In the genomic region with DNA sequence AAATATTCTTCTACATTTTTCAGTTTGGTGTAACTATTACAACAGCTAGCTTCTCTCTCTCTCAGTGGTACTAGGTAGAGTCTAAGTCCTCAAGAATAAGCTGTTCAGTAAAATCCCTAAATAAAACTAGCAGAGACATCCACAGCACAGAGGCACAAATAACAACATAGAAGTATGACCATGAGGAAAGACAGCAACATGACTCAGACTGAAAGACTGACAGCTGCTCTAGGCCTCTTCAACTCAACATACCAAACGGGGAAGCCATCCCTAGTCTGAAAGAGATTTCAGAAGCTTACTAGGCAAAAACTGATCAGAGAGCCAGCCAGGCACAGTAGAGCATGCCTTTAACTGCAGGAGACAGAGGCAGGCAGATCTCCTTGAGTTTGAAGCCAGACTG, we compare ENCODE assay signal across 21 mouse cellular contexts. TPM values are rescaled to one million over a fixed set of nuclear protein-coding genes. Genes with fewer than 3 reads are reported as not detected.
DNase-seq lines count a peak whose midpoint lies in the region; ATAC-seq and TF ChIP-seq lines count a peak whose summit lies in the region.
"Had no signal": no experiment of that assay in that cellular context is flagged by ENCODE, and none has a peak within 500 bp of the region (broad histone marks: within the 10 kb centered on the region; RNA-seq: fewer than 3 reads in every experiment).

No protein-coding gene starts in this region.

- WGBS in macrophage (ENCODE audit: missing documents): 65% methylated on average over 1 of the region's 1 CpGs
- 98% methylated on average over 1 of the region's 1 CpGs for WGBS in forebrain, embryonic 16.5 days
- WGBS in hindbrain, embryonic 13.5 days: 93% methylated on average over 1 of the region's 1 CpGs

- H3K79me2 ChIP-seq in CH12.LX (replicated peaks; ENCODE audit: control insufficient read depth, extremely low read depth, insufficient read depth, poor library complexity, severe bottlenecking) (peaks cover 7% of the 10 kb centered on the region), macrophage (ENCODE audit: inconsistent target) (no peaks in the 10 kb centered on the region)

- dilution Hi-C loops in CH12.LX (cut with MboI; ENCODE audit: extremely low pct_ligation_motif_present, extremely low pct_unique_long_range_greater_than_20kb, low sequenced_read_pairs): no loop called here

- in situ Hi-C loops in CH12.LX (cut with MboI; ENCODE audit: low pct_ligation_motif_present, low pct_unique_long_range_greater_than_20kb, low sequenced_read_pairs): no loop called here

- peak; percentile 58 for TF ChIP-seq EP300 in CH12.LX (IDR thresholded peaks at IDR 0.05; ENCODE audit: low read length)

- no peak for TF ChIP-seq POLR2A in CH12.LX (IDR thresholded peaks at IDR 0.05; ENCODE audit: low read depth, low read length)

- H3K36me3 ChIP-seq in CH12.LX (replicated peaks in 1 of 2; ENCODE audit: control insufficient read depth in 1 of 2, insufficient read depth in 1 of 2, low read length in 1 of 2) (peaks cover 38 to 63% of the 10 kb centered on the region in 2 experiments), macrophage (ENCODE audit: inconsistent target) (peaks cover 21% of the 10 kb centered on the region)
- H3K36me3 ChIP-seq in forebrain, embryonic 16.5 days (ENCODE audit: control insufficient read depth, insufficient read depth): peaks cover 18% of the 10 kb centered on the region
- H3K36me3 ChIP-seq in hindbrain, embryonic 13.5 days: peaks cover 50% of the 10 kb centered on the region

- no peak overlapping the region for H3K9ac ChIP-seq in CH12.LX (ENCODE audit: insufficient read depth, low read depth)
- no peak overlapping the region for H3K9ac ChIP-seq in forebrain, embryonic 16.5 days (replicated peaks; ENCODE audit: low read depth, low read length)
- H3K9ac ChIP-seq in hindbrain, embryonic 13.5 days: no peak overlapping the region

- H3K4me1 ChIP-seq in CH12.LX (ENCODE audit: control insufficient read depth in 1 of 2, insufficient read depth in 2 of 2): peaks cover 7 to 50% of the 10 kb centered on the region in 2 experiments
- no peaks in the 10 kb centered on the region for H3K4me1 ChIP-seq in forebrain, embryonic 16.5 days (replicated peaks; ENCODE audit: control insufficient read depth, insufficient read depth, low read length)
- no peaks in the 10 kb centered on the region for H3K4me1 ChIP-seq in hindbrain, embryonic 13.5 days (replicated peaks)

- TF ChIP-seq CTCF in CH12.LX (conservative IDR thresholded peaks at IDR 0.05 in 1 of 2, IDR thresholded peaks at IDR 0.05 in 1 of 2; ENCODE audit: low read depth in 2 of 2, low read length in 2 of 2): no peak

- H3K4me3 ChIP-seq in CH12.LX (replicated peaks in 1 of 3; ENCODE audit: low read depth in 2 of 3, low read length in 2 of 3, poor library complexity in 1 of 3) (no peak overlapping the region), macrophage (ENCODE audit: inconsistent target) (no peak overlapping the region)
- H3K4me3 ChIP-seq in forebrain, embryonic 16.5 days (replicated peaks; ENCODE audit: low read length): no peak overlapping the region
- H3K4me3 ChIP-seq in hindbrain, embryonic 13.5 days: no peak overlapping the region

- no peaks in the 10 kb centered on the region for H3K9me3 ChIP-seq in CH12.LX (replicated peaks; ENCODE audit: low read length)
- H3K9me3 ChIP-seq in forebrain, embryonic 16.5 days (ENCODE audit: control insufficient read depth, low read length): no peaks in the 10 kb centered on the region
- H3K9me3 ChIP-seq in hindbrain, embryonic 13.5 days: no peaks in the 10 kb centered on the region
- H3K9me3 ChIP-seq: G1E had no signal

- no peak overlapping the region for H3K4me2 ChIP-seq in CH12.LX (ENCODE audit: insufficient read depth, low read depth, poor library complexity, severe bottlenecking)
- H3K4me2 ChIP-seq in forebrain, embryonic 16.5 days (ENCODE audit: low read length): no peak overlapping the region
- no peak overlapping the region for H3K4me2 ChIP-seq in hindbrain, embryonic 13.5 days

- no peak for TF ChIP-seq RAD21 in CH12.LX (IDR thresholded peaks at IDR 0.05; ENCODE audit: low read depth, low read length)

- H3K27ac ChIP-seq in CH12.LX (ENCODE audit: insufficient read depth, low read depth) (peak overlapping the region; percentile 69), macrophage (peak overlapping the region; percentile 66)
- no peak overlapping the region for H3K27ac ChIP-seq in forebrain, embryonic 16.5 days (ENCODE audit: low read length)
- H3K27ac ChIP-seq in hindbrain, embryonic 13.5 days: no peak overlapping the region

- DNase-seq in A20 (ENCODE audit: low read depth, low spot score) (peak; percentile 30), CH12.LX (ENCODE audit: extremely low read depth) (peak; percentile 75)
- no peak for DNase-seq in kidney, adult 9 months
- DNase-seq: adrenal gland, adult 2 months; adrenal gland, adult 8-10 months; adrenal gland, postnatal 10 days; adrenal gland, postnatal 14 days; adrenal gland, postnatal 25 days; adrenal gland, postnatal 36 days; cerebellum, adult 11 months; cerebellum, adult 11-12 months; cerebellum, adult 18-20 months; cerebellum, adult 2 months; cerebellum, adult 8-10 months had no signal

- H3K27me3 ChIP-seq in CH12.LX (replicated peaks): no peaks in the 10 kb centered on the region
- no peaks in the 10 kb centered on the region for H3K27me3 ChIP-seq in forebrain, embryonic 16.5 days (replicated peaks; ENCODE audit: control insufficient read depth, insufficient read depth, low read length)
- no peaks in the 10 kb centered on the region for H3K27me3 ChIP-seq in hindbrain, embryonic 13.5 days
- H3K27me3 ChIP-seq: Patski had no signal

- no peak for ATAC-seq in forebrain, embryonic 16.5 days
- no peak for ATAC-seq in hindbrain, embryonic 13.5 days (ENCODE audit: low FRiP score)
- ATAC-seq: activated CD4-positive, CD25-positive, alpha-beta regulatory T cell, adult 4 months; CD4-positive, CD25-positive, alpha-beta regulatory T cell, adult 4 months; Patski had no signal

TF ChIP-seq in CH12.LX, 34 proteins besides CTCF, POLR2A, EP300 and RAD21 (continues in another document):
- no peak for TF ChIP-seq POLR2AphosphoS2 (IDR thresholded peaks at IDR 0.05; ENCODE audit: low read depth, low read length)
- TF ChIP-seq JUND (conservative IDR thresholded peaks at IDR 0.05; ENCODE audit: low read depth, low read length): peak; percentile 80
- peak; percentile 56; the same call in 1 of the 2 replicates for TF ChIP-seq JUN (IDR thresholded peaks at IDR 0.05; ENCODE audit: insufficient read depth, low read depth, low read length)
- TF ChIP-seq MXI1 (IDR thresholded peaks at IDR 0.05; ENCODE audit: low read depth, low read length): peak; percentile 68; the same call in 1 of the 2 replicates
- TF ChIP-seq CHD1 (IDR thresholded peaks at IDR 0.05; ENCODE audit: low read depth, low read length): no peak
- no peak for TF ChIP-seq TCF12 (IDR thresholded peaks at IDR 0.05; ENCODE audit: low read depth, low read length)
- no peak for TF ChIP-seq ZC3H11A (IDR thresholded peaks at IDR 0.05; ENCODE audit: low read depth, low read length)
- no peak for TF ChIP-seq MAZ (IDR thresholded peaks at IDR 0.05; ENCODE audit: low read depth, low read length)
- TF ChIP-seq HCFC1 (IDR thresholded peaks at IDR 0.05; ENCODE audit: low read depth, low read length): no peak
- no peak for TF ChIP-seq ZKSCAN1 (IDR thresholded peaks at IDR 0.05; ENCODE audit: borderline replicate concordance, low read depth, low read length)
- no peak for TF ChIP-seq BHLHE40 (IDR thresholded peaks at IDR 0.05; ENCODE audit: low read depth, low read length)
- TF ChIP-seq PAX5 (IDR thresholded peaks at IDR 0.05; ENCODE audit: low read length): no peak
- no peak for TF ChIP-seq TBP (conservative IDR thresholded peaks at IDR 0.05; ENCODE audit: low read depth, low read length)
- no peak for TF ChIP-seq NELFE (IDR thresholded peaks at IDR 0.05; ENCODE audit: low read depth, low read length)
- TF ChIP-seq MEF2A (IDR thresholded peaks at IDR 0.05; ENCODE audit: borderline replicate concordance, low read depth, low read length): peak; percentile 68; the same call in 1 of the 2 replicates
- no peak for TF ChIP-seq RCOR1 (conservative IDR thresholded peaks at IDR 0.05; ENCODE audit: low read depth, low read length)
- TF ChIP-seq UBTF (IDR thresholded peaks at IDR 0.05; ENCODE audit: low read depth, low read length): no peak
- peak; percentile 84 for TF ChIP-seq MAFK (IDR thresholded peaks at IDR 0.05; ENCODE audit: insufficient replicate concordance, low read length)
- no peak for TF ChIP-seq SMC3 (IDR thresholded peaks at IDR 0.05; ENCODE audit: low read depth, low read length)
- TF ChIP-seq KAT2A (IDR thresholded peaks at IDR 0.05; ENCODE audit: insufficient replicate concordance, low read length): no peak
- TF ChIP-seq MYC (IDR thresholded peaks at IDR 0.05; ENCODE audit: low read depth, low read length): no peak
- TF ChIP-seq USF2 (conservative IDR thresholded peaks at IDR 0.05; ENCODE audit: low read depth, low read length): no peak
- TF ChIP-seq SIN3A (IDR thresholded peaks at IDR 0.05; ENCODE audit: low read length): peak; percentile 67; the same call in 1 of the 2 replicates

RNA-seq across cellular contexts. Expression of gene Utp18, which starts 22.9 kb away (rescaled TPM):
- total RNA-seq in CH12.LX (2012; rRNA removed) (61.8 and 76.0 TPM in 2 replicates), CH12.LX (2014; rRNA removed) (132 and 153 TPM in 2 replicates)
- polyA plus RNA-seq in CH12.LX (2012; ENCODE audit: insufficient read length, low read depth) (93.9 and 117 TPM in 2 replicates), macrophage (2018) (15.8 to 32.3 TPM (median 16.0 TPM) in 3 replicates)
- total RNA-seq in macrophage (2018; cell fraction: chromatin; rRNA removed): 10 to 100 TPM; 17.4 to 38.7 (median 30.1) TPM
- total RNA-seq in macrophage (2018; cell fraction: cytosol; rRNA removed): 10 to 100 TPM; 14.0 to 19.6 (median 16.3) TPM
- total RNA-seq in macrophage (2018; cell fraction: nucleus; rRNA removed): 10 to 100 TPM; 11.3 to 31.0 (median 19.2) TPM
- 32.9 and 34.8 TPM in 2 replicates for polyA plus RNA-seq in forebrain, embryonic 16.5 days (2015; fragmentation: Nextera tagmentation; extraction: Ambion mirVana)
- polyA plus RNA-seq in hindbrain, embryonic 13.5 days (2015; fragmentation: Nextera tagmentation; extraction: Ambion mirVana): 29.9 and 31.8 TPM in 2 replicates

RNA-seq across cellular contexts. Expression of gene Mbtd1, which starts 23.0 kb away (rescaled TPM):
- total RNA-seq in CH12.LX (2012; rRNA removed) (19.9 TPM in 2 replicates), CH12.LX (2014; rRNA removed) (20.5 and 21.5 TPM in 2 replicates)
- polyA plus RNA-seq in CH12.LX (2012; ENCODE audit: insufficient read length, low read depth) (46.5 and 50.1 TPM in 2 replicates), macrophage (2018) (7.7 to 19.3 TPM (median 16.1 TPM) in 3 replicates)
- total RNA-seq in macrophage (2018; cell fraction: chromatin; rRNA removed): 100 to 1,000 TPM in 24 of 26 experiments, 10 to 100 TPM in 2; 90.2 to 408 (median 148) TPM
- total RNA-seq in macrophage (2018; cell fraction: cytosol; rRNA removed): 10 to 100 TPM in 22 of 26 experiments, 1 to 10 TPM in 4; 6.9 to 29.4 (median 15.7) TPM
- total RNA-seq in macrophage (2018; cell fraction: nucleus; rRNA removed): 100 to 1,000 TPM in 9 of 26 experiments, 10 to 100 TPM in 17; 38.2 to 227 (median 82.7) TPM
- polyA plus RNA-seq in forebrain, embryonic 16.5 days (2015; fragmentation: Nextera tagmentation; extraction: Ambion mirVana): 39.6 and 44.1 TPM in 2 replicates
- 34.5 and 34.8 TPM in 2 replicates for polyA plus RNA-seq in hindbrain, embryonic 13.5 days (2015; fragmentation: Nextera tagmentation; extraction: Ambion mirVana)

Comparison
In these comparisons a context has a peak if more than half of its experiments do, and no peak if none do; other contexts are left out.
1. H3K27ac ChIP-seq: peak in CH12.LX (single experiment) and macrophage (single experiment); none in forebrain, embryonic 16.5 days (single experiment) and hindbrain, embryonic 13.5 days (single experiment).